Mouse (Mus musculus) gonadal fat pad, adult 2 months (tissue): Measurements from ENCODE around the gene Wnt2. TPM values are rescaled to one million over a fixed set of nuclear protein-coding genes. Genes with fewer than 3 reads are reported as not detected.

Experiments used
- DNase-seq: peaks from one replicate; pipeline ENCODE4 v3.0.0-alpha.2; 2012; ENCODE audit warnings: low read depth
- polyA plus RNA-seq: library from polyadenylated mRNA; depleted of rRNA; stranded (reverse); fragments of >200 nt; gene quantifications from 2 replicates; pipeline ENCODE4 v1.2.3, GENCODE M21; 2012; rRNA removed

Gene Wnt2
- 0.91 and 1.4 TPM in 2 replicates for polyA plus RNA-seq

GRCm38 (mm10) chr6:18029746-18030656, at the start of gene Wnt2:
Gene Wnt2, minus strand, starts transcription at chr6:18030585.
- no peak for DNase-seq

DNA sequence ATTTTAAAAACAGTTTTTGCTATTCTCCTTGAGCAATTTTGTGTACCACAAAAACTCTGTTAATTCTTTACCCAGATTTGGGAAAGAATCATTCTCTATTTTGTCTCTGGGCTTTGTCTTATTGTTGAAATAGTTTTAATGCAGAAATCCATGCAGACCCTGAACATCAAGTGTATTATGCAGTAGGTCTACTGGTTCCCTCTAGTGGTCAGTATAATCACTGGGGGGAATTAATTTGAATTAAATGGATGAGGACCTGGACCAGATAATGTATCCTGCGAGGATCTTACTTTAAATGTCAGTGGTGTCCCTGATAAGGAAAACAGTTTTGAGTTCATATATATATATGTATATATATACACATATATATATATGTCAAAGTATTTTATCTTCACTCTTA, 48.2 kb upstream of the Wnt2 start:
- DNase-seq = no peak

- no peak for DNase-seq
These were observed 46.6 kb upstream of the Wnt2 start for GRCm38 (mm10) chr6:18076986-18077385.

- DNase-seq = no peak
These were observed 46.2 kb upstream of the Wnt2 start for GRCm38 (mm10) chr6:18076577-18076976.

DNA sequence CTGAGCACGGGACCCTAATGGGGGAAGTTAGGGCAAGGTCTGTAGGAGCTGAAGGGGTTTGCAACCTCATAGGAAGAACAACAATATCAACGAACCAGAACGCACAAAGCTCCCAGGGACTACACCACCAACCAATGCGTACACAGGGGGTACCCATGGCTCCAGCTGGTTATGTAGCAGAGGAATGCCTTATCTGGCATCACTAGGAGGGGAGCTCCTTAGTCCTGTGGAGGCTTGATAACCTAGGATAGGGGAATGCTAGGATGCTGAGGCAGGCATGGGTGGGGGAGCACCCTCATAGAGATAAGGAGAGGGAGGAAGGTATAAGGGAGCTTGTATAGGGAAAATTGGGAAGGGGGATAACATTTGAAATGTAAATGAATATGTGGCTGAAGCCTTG, 27.5 kb upstream of the Wnt2 start:
- no peak for DNase-seq

GRCm38 (mm10) chr6:18051702-18052101, 21.3 kb upstream of the Wnt2 start:
- no peak for DNase-seq

- DNase-seq = no peak
These were observed 13.9 kb upstream of the Wnt2 start for GRCm38 (mm10) chr6:18044299-18044698.

- no peak for DNase-seq
These were observed 12.8 kb upstream of the Wnt2 start for GRCm38 (mm10) chr6:18043172-18043571.

GRCm38 (mm10) chr6:18032271-18032670, 1.9 kb upstream of the Wnt2 start:
- DNase-seq = no peak

GRCm38 (mm10) chr6:18031509-18032010, 1.2 kb upstream of the Wnt2 start:
- DNase-seq = no peak

GRCm38 (mm10) chr6:18030868-18031508, 603 bp upstream of the Wnt2 start:
- DNase-seq = no peak

GRCm38 (mm10) chr6:18024133-18024794, 6.1 kb downstream of the Wnt2 start:
- DNase-seq = no peak

DNA sequence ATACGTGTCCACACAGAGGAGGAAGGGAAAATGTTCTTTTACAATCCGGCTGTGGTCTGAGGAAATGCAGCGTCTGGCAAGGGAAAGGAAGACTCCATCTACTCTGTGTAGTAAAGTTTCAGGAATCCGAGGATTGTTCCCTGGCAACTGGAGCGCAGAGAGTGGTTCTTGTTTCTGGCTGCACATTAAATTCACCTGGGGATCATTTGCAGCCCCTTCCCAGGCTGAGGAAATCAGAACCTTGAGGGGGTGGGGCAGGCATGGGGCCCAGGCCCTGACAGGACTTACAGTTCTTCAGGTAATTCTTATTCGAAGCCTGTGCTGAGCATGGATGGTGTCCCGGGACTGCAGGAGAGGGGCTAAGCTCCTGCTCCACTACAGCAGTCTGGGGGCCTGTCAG, 17.0 kb downstream of the Wnt2 start:
- no peak for DNase-seq

DNA sequence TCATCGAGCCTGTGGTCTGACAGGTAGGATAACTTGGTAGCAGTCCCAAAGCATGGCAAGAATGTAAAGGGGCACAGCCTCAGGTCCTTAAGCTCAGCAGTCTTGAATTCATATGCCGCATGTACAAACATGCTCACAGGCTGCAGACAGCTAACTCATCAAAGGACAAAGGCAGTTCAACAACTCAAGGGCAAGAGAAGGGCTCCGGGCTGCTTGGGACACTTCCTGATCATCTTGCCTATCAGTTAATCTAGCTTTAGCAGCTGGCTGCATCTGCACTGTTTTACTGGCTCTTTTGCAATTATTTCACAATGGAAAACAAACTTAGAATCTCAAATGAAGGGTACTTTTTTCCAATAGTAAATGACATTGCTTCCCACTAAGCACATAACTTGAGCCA, 23.0 kb downstream of the Wnt2 start:
- DNase-seq = peak; percentile 62

DNA sequence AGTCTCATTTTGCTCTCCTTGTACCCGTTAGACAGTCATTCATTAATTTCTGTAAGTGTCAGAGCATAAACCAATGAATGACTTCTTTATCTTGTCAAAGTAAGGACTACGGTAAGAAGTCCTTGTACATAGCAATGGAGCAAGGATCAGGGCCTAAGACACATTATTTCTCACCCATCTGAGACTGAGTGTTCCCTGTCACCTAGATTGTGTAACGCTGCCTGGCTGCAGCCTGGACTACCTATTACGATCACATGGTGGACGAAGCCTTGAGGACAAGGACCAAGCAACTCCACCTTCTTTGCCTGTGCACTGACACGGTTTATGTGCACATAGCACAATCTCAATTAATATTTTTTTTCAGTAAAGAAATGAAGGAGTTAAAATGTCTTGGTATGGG, 28.3 kb downstream of the Wnt2 start:
- peak; percentile 31 for DNase-seq

GRCm38 (mm10) chr6:17998497-17998896, 31.9 kb downstream of the Wnt2 start:
- no peak for DNase-seq

GRCm38 (mm10) chr6:17994956-17995790, 35.2 kb downstream of the Wnt2 start:
- no peak for DNase-seq

- DNase-seq = no peak
These were observed 38.8 kb downstream of the Wnt2 start for GRCm38 (mm10) chr6:17991625-17992024.

DNA sequence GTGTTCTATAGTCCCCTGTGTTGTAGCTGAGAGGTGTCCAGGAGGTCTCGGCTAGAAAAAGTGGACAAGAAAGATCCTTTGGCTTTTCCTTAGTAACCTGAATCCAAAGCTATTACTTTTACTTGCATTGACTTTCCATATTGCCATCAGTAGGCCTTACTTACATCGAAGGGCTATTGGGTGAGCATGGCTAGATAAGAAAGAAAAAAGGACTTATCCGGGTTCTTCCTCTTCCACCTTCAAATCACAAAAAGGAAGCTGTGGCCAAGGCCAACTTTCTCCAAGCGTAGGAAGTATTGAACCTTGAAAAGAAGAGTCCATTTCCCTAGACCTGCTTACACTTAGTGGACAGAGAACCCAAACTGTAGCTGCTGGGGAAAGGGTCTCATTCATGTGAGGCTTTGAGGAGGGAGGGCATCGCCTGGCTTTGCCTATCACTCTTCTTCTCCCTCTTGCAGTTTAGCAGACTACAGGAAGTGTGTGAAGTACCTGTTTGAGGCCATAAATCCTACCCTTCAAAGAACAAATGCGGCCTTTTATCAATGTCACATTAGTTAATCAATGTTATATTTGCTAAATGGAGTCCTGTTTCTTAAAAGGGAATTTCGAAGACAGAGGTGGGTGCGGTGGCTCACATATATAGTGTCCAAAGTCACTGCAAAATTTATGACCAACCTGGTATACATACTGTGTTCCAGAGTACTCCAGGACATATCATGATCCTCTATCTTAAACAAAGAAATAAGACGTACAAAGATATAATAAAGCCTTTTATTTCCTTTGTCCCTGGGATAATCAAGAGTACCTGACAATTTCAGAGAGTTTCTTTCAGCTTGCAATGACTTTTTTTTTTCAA, 40.0 kb downstream of the Wnt2 start:
- no peak for DNase-seq

- no peak for DNase-seq
These were observed 51.0 kb downstream of the Wnt2 start for GRCm38 (mm10) chr6:17979361-17979760.

GRCm38 (mm10) chr6:17978881-17979280, 51.5 kb downstream of the Wnt2 start:
- no peak for DNase-seq
